Mouse (Mus musculus) ZHBTc4 (cell line): ENCODE data around the gene Ntng2.

Experiments used
- DNase-seq: peaks from one replicate; pipeline ENCODE4 v3.0.0-alpha.2; 2011; ENCODE audit warnings: low read depth, low spot score

The Ntng2 gene

DNA sequence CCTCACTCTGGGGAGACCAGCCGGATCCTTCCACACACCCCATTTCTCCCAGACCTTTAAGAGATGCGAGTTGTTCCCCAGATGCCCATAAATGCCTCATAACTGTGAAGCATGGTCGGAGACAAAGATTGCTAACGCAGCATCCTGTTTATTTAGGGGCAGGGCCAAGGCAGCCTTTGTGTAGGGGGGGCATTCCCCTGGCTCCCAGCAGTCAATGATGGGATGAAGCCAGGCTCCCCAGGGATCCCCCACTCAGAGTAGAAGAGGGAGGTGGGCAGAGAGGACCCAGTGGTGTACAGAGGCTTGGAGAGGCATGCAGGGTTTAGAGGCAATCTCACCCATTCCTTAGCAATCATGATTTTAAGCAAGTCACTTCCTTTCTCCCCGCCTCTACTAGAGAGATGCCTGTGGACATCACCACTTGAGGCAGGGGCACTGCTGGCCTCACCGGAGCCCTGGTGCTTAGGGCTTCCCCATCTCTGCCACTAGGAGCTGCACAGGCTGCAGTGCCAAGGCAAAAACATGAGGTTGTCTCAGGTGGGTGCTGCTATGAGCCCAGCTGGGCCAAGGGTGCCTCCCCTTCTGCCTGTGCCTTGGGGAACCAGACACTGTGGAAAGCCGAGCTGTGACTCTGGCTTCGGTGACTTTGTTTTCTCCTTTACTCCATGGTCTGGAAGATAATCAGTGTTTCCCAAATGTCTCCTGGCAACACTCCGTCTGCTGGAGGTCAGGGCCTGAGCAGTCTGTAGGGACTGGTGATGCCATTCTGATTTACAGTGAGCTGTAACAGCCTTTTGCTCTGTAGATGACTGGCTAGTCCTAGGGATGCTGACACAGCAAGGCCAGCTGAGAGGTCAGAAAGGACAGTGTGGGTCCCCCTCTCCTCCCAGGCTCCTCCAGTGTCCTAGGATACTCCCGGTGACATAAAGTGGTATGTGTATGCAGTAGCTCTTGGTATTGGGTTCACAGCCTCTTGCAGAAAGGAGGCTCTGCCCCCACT lies 61.3 kb downstream of the Ntng2 start:
- no peak for DNase-seq

DNA sequence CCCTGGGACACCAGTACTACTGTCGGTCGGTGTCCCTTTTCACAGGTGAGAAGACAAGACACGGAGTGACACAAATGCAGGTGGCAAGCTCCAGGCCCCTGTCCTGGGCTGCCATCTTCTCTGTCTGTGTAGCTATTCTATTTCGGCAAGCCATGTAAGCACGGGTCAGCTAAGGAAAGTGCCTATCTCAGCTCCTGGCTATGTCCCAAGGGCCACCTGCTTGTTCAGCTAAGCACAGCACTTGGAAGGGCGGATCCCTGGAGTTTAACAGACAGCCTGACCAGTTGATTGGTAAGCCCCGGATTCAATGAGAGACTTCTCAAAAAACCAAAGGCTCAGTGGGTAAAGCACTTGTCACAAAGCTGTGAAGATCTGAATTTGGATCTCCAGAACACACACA lies 62.4 kb downstream of the Ntng2 start:
- no peak for DNase-seq

DNA sequence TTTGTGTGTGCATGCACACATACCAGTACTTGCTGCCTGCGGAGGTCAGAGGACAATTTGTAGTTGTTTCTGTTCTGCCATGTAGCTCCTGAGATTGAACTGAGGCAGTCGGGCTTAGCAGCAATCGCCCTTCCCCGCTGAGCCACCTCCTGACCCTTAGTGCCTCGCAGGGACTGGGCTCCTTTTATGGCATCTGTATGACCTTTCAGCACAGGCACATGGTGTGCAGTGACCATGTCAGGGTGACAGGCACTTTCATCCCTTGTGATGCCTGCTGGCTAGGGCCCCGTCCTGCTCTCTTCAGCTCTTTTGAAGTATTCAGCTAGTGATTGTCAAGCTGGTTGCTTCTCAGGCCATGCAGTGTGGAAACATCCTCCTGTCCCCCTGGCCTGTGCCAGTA lies 66.6 kb downstream of the Ntng2 start:
- no peak for DNase-seq

DNA sequence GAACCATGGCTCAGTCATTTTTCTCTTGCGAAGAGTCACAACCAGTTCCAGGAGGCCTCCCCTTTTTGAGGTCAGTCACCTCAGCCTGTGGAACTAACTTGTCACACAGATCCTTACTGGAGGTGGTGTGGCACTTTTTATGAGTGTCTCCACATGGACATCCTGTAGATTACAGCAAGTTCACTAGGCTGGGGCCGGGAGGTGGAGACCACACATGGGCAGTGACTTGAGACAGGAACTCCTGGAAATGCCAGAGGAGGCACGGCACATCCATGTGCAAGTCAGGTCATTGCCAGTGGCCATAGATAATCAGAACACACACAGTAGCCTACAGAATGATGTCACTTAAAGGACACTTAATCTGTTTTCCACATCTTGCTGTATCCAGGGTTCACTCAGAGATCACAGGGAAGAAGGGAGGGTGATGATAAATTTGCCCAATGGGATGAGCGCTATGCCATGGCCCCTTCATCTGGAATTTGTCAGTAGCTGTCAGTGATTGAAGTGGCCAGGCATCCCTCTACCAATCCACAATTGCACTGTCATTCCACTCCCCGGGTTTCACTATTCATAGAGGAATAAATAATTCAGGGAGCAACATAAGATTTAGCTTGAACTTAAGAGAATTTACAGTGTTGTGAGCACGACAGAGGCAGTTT lies 69.4 kb downstream of the Ntng2 start:
- DNase-seq: no peak

DNA sequence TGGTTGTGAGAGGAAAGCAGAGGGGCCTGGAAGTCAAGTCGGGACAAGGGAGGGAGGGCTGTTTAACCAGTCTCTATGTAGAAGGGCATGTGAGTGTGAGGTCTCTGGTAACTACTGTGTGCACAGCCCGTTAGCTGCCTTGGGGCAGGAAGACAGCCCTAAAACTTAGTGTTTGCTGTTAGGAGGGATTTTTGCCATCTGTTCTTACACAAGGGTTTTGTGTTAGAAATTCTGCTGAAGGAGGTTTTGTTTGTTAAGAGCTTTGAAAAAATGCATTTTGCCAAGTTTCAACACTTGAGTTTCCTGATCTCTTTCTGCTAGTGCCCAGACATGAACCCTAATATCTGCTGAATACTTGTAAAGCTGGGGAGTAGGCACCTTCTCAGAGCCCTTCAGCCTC lies 71.7 kb downstream of the Ntng2 start:
- DNase-seq: no peak

DNA sequence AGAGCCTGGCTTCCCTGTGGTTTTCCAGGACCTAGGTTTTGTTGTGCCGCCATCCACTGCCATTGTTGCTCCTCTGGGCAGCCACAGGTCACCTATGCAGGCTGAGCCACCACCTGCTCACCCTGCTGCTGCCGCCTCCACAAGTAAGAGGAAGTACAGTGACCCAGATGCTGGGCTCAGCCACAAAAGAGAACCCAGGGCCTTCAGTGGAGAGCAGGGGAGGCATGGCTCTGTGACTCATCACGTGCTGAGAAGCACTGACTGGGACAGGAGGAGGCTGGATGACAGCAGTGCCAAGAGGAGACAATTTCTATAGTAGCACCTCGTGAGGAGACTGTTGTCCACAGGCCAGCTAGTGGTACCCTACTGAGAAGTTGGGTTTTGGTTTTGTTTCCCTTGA lies 73.0 kb downstream of the Ntng2 start:
- DNase-seq: no peak

DNA sequence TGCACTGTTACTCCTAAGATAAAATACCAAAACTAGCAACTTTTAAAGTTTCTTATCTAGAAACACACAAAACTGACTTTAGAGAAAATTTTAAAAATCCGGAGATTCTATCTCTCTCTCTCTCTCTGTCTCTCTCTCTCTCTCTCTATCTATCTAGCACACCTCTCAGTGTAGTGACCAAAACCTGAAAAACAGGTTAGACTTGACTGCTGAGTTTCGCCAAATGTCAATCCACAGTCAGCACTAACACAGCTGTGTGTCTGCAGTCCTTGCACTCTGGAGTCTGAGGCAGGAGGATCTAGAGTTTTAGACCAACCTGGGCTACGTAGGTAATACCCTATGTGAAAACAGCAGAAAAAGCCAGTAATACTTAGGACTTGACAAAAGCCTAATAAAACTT lies 77.9 kb downstream of the Ntng2 start:
- DNase-seq: no peak

DNA sequence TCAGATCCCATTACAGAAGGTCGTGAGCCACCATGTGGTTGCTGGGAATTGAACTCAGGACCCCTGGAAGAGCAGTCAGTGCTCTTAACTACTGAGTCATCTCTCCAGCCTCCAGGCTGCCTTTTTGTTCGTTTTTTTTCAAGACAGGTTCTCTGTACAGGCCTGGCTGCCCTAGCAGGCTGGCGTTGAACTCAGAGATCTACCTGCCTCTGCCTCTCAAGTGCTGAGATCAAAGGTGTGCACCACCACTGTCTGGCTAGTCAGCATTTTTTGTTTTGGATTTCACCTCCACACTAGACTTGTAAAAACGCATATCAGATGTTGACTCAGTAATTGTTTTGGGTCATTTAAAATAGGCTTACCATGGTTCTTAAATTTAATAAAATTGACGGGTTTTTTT lies 84.7 kb downstream of the Ntng2 start:
- no peak for DNase-seq

DNA sequence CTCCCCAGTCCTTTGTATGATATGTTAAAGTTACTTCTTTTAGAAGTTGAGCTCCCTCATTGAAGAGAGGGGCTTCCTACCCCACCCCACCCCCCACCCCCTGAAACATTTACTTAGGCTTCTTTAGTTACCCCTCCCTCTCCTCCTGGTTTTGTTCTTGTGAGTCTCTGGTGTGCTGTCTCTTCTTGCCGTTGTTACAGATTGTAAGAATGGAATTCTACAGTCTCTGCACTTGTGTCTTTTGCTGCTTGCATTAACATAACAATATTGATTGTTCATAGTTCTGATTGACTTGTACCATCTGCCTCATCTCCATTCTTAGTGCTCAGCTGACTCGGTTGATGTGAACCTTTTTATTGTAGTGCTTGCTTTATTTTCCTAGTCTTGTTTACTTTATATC lies 100.9 kb downstream of the Ntng2 start:
- DNase-seq: peak; percentile 78
